Mouse (Mus musculus) cerebellum, adult 2 months (tissue): Measurements from ENCODE around the gene Zbtb1.

Experiments
- CTCF ChIP-seq: fragments of 200-500 bp; IDR thresholded peaks from 2 replicates; pipeline ENCODE4 v1.5.1; 2011; ENCODE audit warnings: low read depth, mild to moderate bottlenecking, control low read depth, low read length, moderate library complexity, borderline replicate concordance; ENCODE audit not compliant: insufficient read depth
- POLR2A ChIP-seq: fragments of 200-500 bp; IDR thresholded peaks from 2 replicates; pipeline ENCODE4 v1.6.1; 2011; ENCODE audit warnings: low read length, control low read depth, borderline replicate concordance; ENCODE audit not compliant: insufficient read depth

DNA sequence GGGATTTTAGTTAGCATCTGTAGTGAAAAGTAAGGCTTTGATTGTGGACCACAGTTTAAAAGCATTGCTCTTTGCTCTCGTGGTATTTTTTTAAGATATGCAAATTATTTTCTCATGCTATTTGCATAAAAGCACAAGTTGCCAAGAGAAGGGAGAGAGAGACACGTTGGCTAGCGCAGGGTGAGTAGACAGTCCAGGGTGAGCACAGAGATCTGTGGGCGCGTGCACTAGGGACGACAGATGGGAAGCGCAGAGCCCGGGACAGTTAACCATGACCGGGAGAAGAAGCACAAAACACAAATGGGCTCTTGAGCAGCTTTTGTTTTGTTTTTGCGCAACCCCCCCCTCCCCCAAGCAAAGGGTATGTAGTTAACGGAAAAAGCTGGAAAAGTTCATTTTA is 18.7 kb downstream of the Zbtb1 start:
- TF ChIP-seq POLR2A (no peak), CTCF (no peak)
